Mouse (Mus musculus): Measurements from ENCODE around the gene Tmprss11d. TPM values are rescaled to one million over a fixed set of nuclear protein-coding genes. Genes with fewer than 3 reads are reported as not detected.
A peak's percentile ranks its signal among the peaks of the same experiment; 100 is the strongest.

Tmprss11d gene
- polyA plus RNA-seq (2014; fragmentation: Nextera tagmentation; extraction: Ambion mirVana) = 0.08 TPM in 1 of 2 replicates, not detected in the other

DNA sequence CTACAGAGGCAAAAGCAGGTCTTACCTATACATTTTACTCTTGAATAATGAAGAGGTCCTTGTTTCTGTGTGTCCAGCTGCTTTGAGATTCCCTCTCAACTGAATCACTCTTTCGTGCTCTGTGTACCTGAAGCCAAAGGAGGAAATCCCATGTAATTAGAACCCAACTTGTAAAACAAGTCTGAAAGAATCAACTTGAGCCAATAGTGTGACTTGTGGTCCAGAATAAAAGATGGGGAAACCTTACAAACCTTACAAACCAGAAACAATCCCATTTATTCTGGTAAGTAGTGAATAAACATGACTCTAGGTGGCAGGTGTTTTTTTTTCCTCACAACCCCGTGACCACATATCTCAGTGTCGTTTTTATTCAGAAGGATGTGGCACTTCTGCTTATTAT, at the start of gene Tmprss11d:
Gene Tmprss11d, minus strand, starts transcription at position 101 of the 400 bp plus-strand sequence.
- DNase-seq (ENCODE audit: low spot score) (no peak), ATAC-seq (ENCODE audit: low FRiP score) (no peak)
- Histone ChIP-seq H3K4me1 (replicated peaks; ENCODE audit: control insufficient read depth, insufficient read depth, low read length) (no peaks in the 10 kb centered on the region), H3K27ac (ENCODE audit: low read depth, low read length) (no peak within 1 kb of the TSS), H3K27me3 (ENCODE audit: control insufficient read depth, insufficient read depth, low read length) (no peaks in the 10 kb centered on the region), H3K9me3 (ENCODE audit: control insufficient read depth, low read length) (no peaks in the 10 kb centered on the region), H3K9ac (ENCODE audit: low read depth, low read length) (no peak within 1 kb of the TSS), H3K4me2 (replicated peaks; ENCODE audit: low read depth, low read length) (no peak within 1 kb of the TSS), H3K36me3 (ENCODE audit: control insufficient read depth, insufficient read depth, low read length) (no peaks in the 10 kb centered on the region), H3K4me3 (ENCODE audit: low read depth, low read length) (no peak within 1 kb of the TSS)
- 82% methylated on average over 3 of the region's 3 CpGs for WGBS

- ATAC-seq (ENCODE audit: low FRiP score) (peak; percentile 50; the same call in 1 of the 2 replicates), DNase-seq (ENCODE audit: low spot score) (no peak)
- no peak overlapping the region for H3K9ac ChIP-seq (ENCODE audit: low read depth, low read length)
- H3K27me3 ChIP-seq (ENCODE audit: control insufficient read depth, insufficient read depth, low read length) = no peaks in the 10 kb centered on the region
- no peak overlapping the region for H3K27ac ChIP-seq (ENCODE audit: low read depth, low read length)
- H3K36me3 ChIP-seq (ENCODE audit: control insufficient read depth, insufficient read depth, low read length) = no peaks in the 10 kb centered on the region
- no peak overlapping the region for H3K4me3 ChIP-seq (ENCODE audit: low read depth, low read length)
- no peaks in the 10 kb centered on the region for H3K9me3 ChIP-seq (ENCODE audit: control insufficient read depth, low read length)
- H3K4me2 ChIP-seq (replicated peaks; ENCODE audit: low read depth, low read length) = no peak overlapping the region
- 53% methylated on average over 3 of the region's 3 CpGs for WGBS
- no peaks in the 10 kb centered on the region for H3K4me1 ChIP-seq (replicated peaks; ENCODE audit: control insufficient read depth, insufficient read depth, low read length)
These were observed 48.3 kb upstream of the Tmprss11d start for GRCm38 (mm10) chr5:86421323-86422028.

- no peaks in the 10 kb centered on the region for H3K9me3 ChIP-seq (ENCODE audit: control insufficient read depth, low read length)
- DNase-seq (ENCODE audit: low spot score) (peak; percentile 25), ATAC-seq (ENCODE audit: low FRiP score) (no peak)
These were observed 46.3 kb upstream of the Tmprss11d start for GRCm38 (mm10) chr5:86419494-86419893.

DNA sequence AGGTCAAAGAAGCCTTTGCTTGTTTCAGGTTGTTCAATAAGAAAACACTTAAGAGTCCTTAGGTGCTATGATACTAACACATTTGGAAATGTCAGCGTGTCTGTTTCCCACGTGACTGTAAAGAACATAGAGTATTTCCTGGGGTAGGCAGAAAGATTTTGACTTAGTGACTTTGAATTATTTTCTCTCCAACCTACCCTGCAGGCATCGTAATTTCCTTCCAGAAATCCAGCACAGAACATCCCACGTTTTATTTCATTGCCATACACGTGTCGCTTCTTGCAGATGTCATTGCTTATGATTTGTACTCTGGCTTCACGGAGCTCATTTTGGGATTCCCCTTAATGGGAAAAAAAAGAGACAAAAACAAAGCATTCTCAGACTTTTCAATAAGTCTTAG, 41.1 kb upstream of the Tmprss11d start:
- no peak overlapping the region for H3K9ac ChIP-seq (ENCODE audit: low read depth, low read length)
- H3K27me3 ChIP-seq (ENCODE audit: control insufficient read depth, insufficient read depth, low read length) = no peaks in the 10 kb centered on the region
- H3K9me3 ChIP-seq (ENCODE audit: control insufficient read depth, low read length) = no peaks in the 10 kb centered on the region
- DNase-seq (ENCODE audit: low spot score) (no peak), ATAC-seq (ENCODE audit: low FRiP score) (no peak)
- H3K4me2 ChIP-seq (replicated peaks; ENCODE audit: low read depth, low read length) = no peak overlapping the region
- H3K36me3 ChIP-seq (ENCODE audit: control insufficient read depth, insufficient read depth, low read length) = no peaks in the 10 kb centered on the region
- H3K4me3 ChIP-seq (ENCODE audit: low read depth, low read length) = no peak overlapping the region
- H3K27ac ChIP-seq (ENCODE audit: low read depth, low read length) = no peak overlapping the region
- 89% methylated on average over 7 of the region's 7 CpGs for WGBS
- H3K4me1 ChIP-seq (replicated peaks; ENCODE audit: control insufficient read depth, insufficient read depth, low read length) = no peaks in the 10 kb centered on the region

More at GRCm38 (mm10) chr5:86419494-86419893, 46.3 kb upstream of the Tmprss11d start:
- Histone ChIP-seq H3K4me1 (replicated peaks; ENCODE audit: control insufficient read depth, insufficient read depth, low read length) (no peaks in the 10 kb centered on the region), H3K36me3 (ENCODE audit: control insufficient read depth, insufficient read depth, low read length) (no peaks in the 10 kb centered on the region), H3K9ac (ENCODE audit: low read depth, low read length) (no peak overlapping the region), H3K27ac (ENCODE audit: low read depth, low read length) (no peak overlapping the region), H3K4me2 (replicated peaks; ENCODE audit: low read depth, low read length) (no peak overlapping the region), H3K27me3 (ENCODE audit: control insufficient read depth, insufficient read depth, low read length) (no peaks in the 10 kb centered on the region), H3K4me3 (ENCODE audit: low read depth, low read length) (no peak overlapping the region)
- 21% methylated on average over 4 of the region's 4 CpGs for WGBS

- no peak overlapping the region for H3K27ac ChIP-seq (ENCODE audit: low read depth, low read length)
- no peak overlapping the region for H3K9ac ChIP-seq (ENCODE audit: low read depth, low read length)
- H3K4me1 ChIP-seq (replicated peaks; ENCODE audit: control insufficient read depth, insufficient read depth, low read length) = no peaks in the 10 kb centered on the region
- no peak for ATAC-seq (ENCODE audit: low FRiP score)
- no peaks in the 10 kb centered on the region for H3K9me3 ChIP-seq (ENCODE audit: control insufficient read depth, low read length)
- no peaks in the 10 kb centered on the region for H3K27me3 ChIP-seq (ENCODE audit: control insufficient read depth, insufficient read depth, low read length)
- 29% methylated on average over 3 of the region's 3 CpGs for WGBS
- no peak overlapping the region for H3K4me2 ChIP-seq (replicated peaks; ENCODE audit: low read depth, low read length)
- no peaks in the 10 kb centered on the region for H3K36me3 ChIP-seq (ENCODE audit: control insufficient read depth, insufficient read depth, low read length)
- no peak overlapping the region for H3K4me3 ChIP-seq (ENCODE audit: low read depth, low read length)
- DNase-seq (ENCODE audit: low spot score) = peak; percentile 40
These were observed 37.6 kb upstream of the Tmprss11d start for GRCm38 (mm10) chr5:86410815-86411214.

GRCm38 (mm10) chr5:86407941-86408340, 34.7 kb upstream of the Tmprss11d start:
- Histone ChIP-seq H3K27me3 (ENCODE audit: control insufficient read depth, insufficient read depth, low read length) (no peaks in the 10 kb centered on the region), H3K4me3 (ENCODE audit: low read depth, low read length) (no peak overlapping the region), H3K9me3 (ENCODE audit: control insufficient read depth, low read length) (no peaks in the 10 kb centered on the region), H3K36me3 (ENCODE audit: control insufficient read depth, insufficient read depth, low read length) (no peaks in the 10 kb centered on the region), H3K4me1 (replicated peaks; ENCODE audit: control insufficient read depth, insufficient read depth, low read length) (no peaks in the 10 kb centered on the region), H3K27ac (ENCODE audit: low read depth, low read length) (no peak overlapping the region), H3K4me2 (replicated peaks; ENCODE audit: low read depth, low read length) (no peak overlapping the region), H3K9ac (ENCODE audit: low read depth, low read length) (no peak overlapping the region)
- DNase-seq (ENCODE audit: low spot score) (no peak), ATAC-seq (ENCODE audit: low FRiP score) (no peak)
- WGBS = 93% methylated on average over 2 of the region's 2 CpGs

GRCm38 (mm10) chr5:86407191-86407590, 34.0 kb upstream of the Tmprss11d start:
- DNase-seq (ENCODE audit: low spot score) = no peak
- no peak overlapping the region for H3K4me2 ChIP-seq (replicated peaks; ENCODE audit: low read depth, low read length)
- no peaks in the 10 kb centered on the region for H3K36me3 ChIP-seq (ENCODE audit: control insufficient read depth, insufficient read depth, low read length)
- ATAC-seq (ENCODE audit: low FRiP score) = no peak
- no peak overlapping the region for H3K4me3 ChIP-seq (ENCODE audit: low read depth, low read length)
- H3K9ac ChIP-seq (ENCODE audit: low read depth, low read length) = no peak overlapping the region
- 88% methylated on average over 3 of the region's 3 CpGs for WGBS
- no peaks in the 10 kb centered on the region for H3K4me1 ChIP-seq (replicated peaks; ENCODE audit: control insufficient read depth, insufficient read depth, low read length)
- no peaks in the 10 kb centered on the region for H3K9me3 ChIP-seq (ENCODE audit: control insufficient read depth, low read length)
- H3K27ac ChIP-seq (ENCODE audit: low read depth, low read length) = no peak overlapping the region
- H3K27me3 ChIP-seq (ENCODE audit: control insufficient read depth, insufficient read depth, low read length) = no peaks in the 10 kb centered on the region

DNA sequence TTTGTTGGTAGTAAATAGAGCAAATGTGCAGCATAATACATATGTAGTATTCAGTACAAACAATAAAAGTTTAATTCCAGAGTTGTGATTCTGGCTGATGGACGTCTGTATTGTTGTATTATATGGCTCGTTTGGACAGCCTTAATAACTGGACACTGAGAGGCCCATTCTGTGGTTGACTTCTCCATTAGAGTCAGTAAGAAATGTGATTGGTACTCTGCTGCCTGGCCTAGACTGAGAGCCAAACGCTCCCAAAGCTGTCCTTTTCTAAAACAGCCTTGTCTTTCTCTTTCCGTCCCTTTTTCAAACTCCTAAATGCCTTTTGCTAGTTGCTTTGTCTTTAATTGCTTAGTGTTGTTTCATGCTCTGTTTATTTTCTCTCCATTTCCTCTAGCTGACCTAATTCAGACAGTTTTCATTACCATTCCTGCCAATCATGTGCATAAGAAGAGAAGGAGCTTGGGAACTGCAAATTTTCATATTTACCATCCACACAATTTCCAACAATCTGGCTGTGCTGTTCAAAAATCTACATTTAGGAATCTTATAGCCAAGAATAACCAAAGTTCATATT, 13.7 kb downstream of the Tmprss11d start:
- no peaks in the 10 kb centered on the region for H3K27me3 ChIP-seq (ENCODE audit: control insufficient read depth, insufficient read depth, low read length)
- H3K27ac ChIP-seq (ENCODE audit: low read depth, low read length) = no peak overlapping the region
- H3K9ac ChIP-seq (ENCODE audit: low read depth, low read length) = no peak overlapping the region
- no peak overlapping the region for H3K4me3 ChIP-seq (ENCODE audit: low read depth, low read length)
- H3K4me2 ChIP-seq (replicated peaks; ENCODE audit: low read depth, low read length) = no peak overlapping the region
- WGBS = 79% methylated on average over 4 of the region's 4 CpGs
- DNase-seq (ENCODE audit: low spot score) (no peak), ATAC-seq (ENCODE audit: low FRiP score) (no peak)
- no peaks in the 10 kb centered on the region for H3K4me1 ChIP-seq (replicated peaks; ENCODE audit: control insufficient read depth, insufficient read depth, low read length)
- H3K36me3 ChIP-seq (ENCODE audit: control insufficient read depth, insufficient read depth, low read length) = no peaks in the 10 kb centered on the region
- no peaks in the 10 kb centered on the region for H3K9me3 ChIP-seq (ENCODE audit: control insufficient read depth, low read length)

- Histone ChIP-seq H3K36me3 (ENCODE audit: control insufficient read depth, insufficient read depth, low read length) (no peaks in the 10 kb centered on the region), H3K4me3 (ENCODE audit: low read depth, low read length) (no peak overlapping the region), H3K4me1 (replicated peaks; ENCODE audit: control insufficient read depth, insufficient read depth, low read length) (no peaks in the 10 kb centered on the region), H3K27me3 (ENCODE audit: control insufficient read depth, insufficient read depth, low read length) (no peaks in the 10 kb centered on the region), H3K9me3 (ENCODE audit: control insufficient read depth, low read length) (no peaks in the 10 kb centered on the region), H3K9ac (ENCODE audit: low read depth, low read length) (no peak overlapping the region), H3K27ac (ENCODE audit: low read depth, low read length) (no peak overlapping the region), H3K4me2 (replicated peaks; ENCODE audit: low read depth, low read length) (no peak overlapping the region)
- WGBS = 26% methylated on average over 7 of the region's 7 CpGs
- ATAC-seq (ENCODE audit: low FRiP score) = 0 out of 2 replicates have a peak, but pooled peaks have one; percentile 40
- DNase-seq (ENCODE audit: low spot score) = peak; percentile 66
These were observed 20.3 kb downstream of the Tmprss11d start for GRCm38 (mm10) chr5:86352966-86353365.
